Mouse (Mus musculus): ENCODE results near the gene Qtrt2. TPM values are rescaled to one million over a fixed set of nuclear protein-coding genes. Genes with fewer than 3 reads are reported as not detected.

Gene Qtrt2
- polyA plus RNA-seq, 1 experiment from 2014 or later: 16.6 TPM

GRCm38 (mm10) chr16:43889208-43890004 is 37.2 kb downstream of the Qtrt2 start, which contains the start of gene Ccdc191:
Ccdc191 (plus strand) TSS chr16:43889800.
- peak within 1 kb of the TSS; percentile 65 for H3K27ac ChIP-seq (ENCODE audit: poor library complexity, severe bottlenecking)
- peak within 1 kb of the TSS; percentile 86 for H3K9ac ChIP-seq
- H3K4me2 ChIP-seq: peak within 1 kb of the TSS; percentile 87
- no peaks in the 10 kb centered on the region for H3K9me3 ChIP-seq (replicated peaks)
- H3K27me3 ChIP-seq (replicated peaks): no peaks in the 10 kb centered on the region
- peak; percentile 100 for ATAC-seq (ENCODE audit: insufficient number of reproducible peaks, low FRiP score)
- no peaks in the 10 kb centered on the region; the same call in 1 of the 2 replicates for H3K36me3 ChIP-seq
- H3K4me1 ChIP-seq (replicated peaks): peaks cover 11% of the 10 kb centered on the region
- peak within 1 kb of the TSS; percentile 65 for H3K4me3 ChIP-seq
- under 1% methylated on average over 32 of the region's 33 CpGs for WGBS

GRCm38 (mm10) chr16:43882329-43882728 is 44.3 kb downstream of the Qtrt2 start:
- Histone ChIP-seq H3K4me1 (replicated peaks) (no peaks in the 10 kb centered on the region), H3K9ac (no peak overlapping the region), H3K4me2 (no peak overlapping the region), H3K27ac (ENCODE audit: poor library complexity, severe bottlenecking) (no peak overlapping the region), H3K9me3 (replicated peaks) (no peaks in the 10 kb centered on the region), H3K4me3 (no peak overlapping the region), H3K36me3 (peaks cover 27% of the 10 kb centered on the region), H3K27me3 (replicated peaks) (no peaks in the 10 kb centered on the region)
- whole genome bisulfite sequencing: 95% methylated on average over 2 of the region's 2 CpGs
- no peak for ATAC-seq (ENCODE audit: insufficient number of reproducible peaks, low FRiP score)

- WGBS: 60% methylated on average over 3 of the region's 3 CpGs
- H3K9ac ChIP-seq: no peak overlapping the region
- no peak overlapping the region for H3K4me3 ChIP-seq
- H3K36me3 ChIP-seq: peaks cover 31% of the 10 kb centered on the region
- no peak for ATAC-seq (ENCODE audit: insufficient number of reproducible peaks, low FRiP score)
- no peak overlapping the region for H3K27ac ChIP-seq (ENCODE audit: poor library complexity, severe bottlenecking)
- no peak overlapping the region for H3K4me2 ChIP-seq
- no peaks in the 10 kb centered on the region for H3K27me3 ChIP-seq (replicated peaks)
- no peaks in the 10 kb centered on the region for H3K4me1 ChIP-seq (replicated peaks)
- H3K9me3 ChIP-seq (replicated peaks): no peaks in the 10 kb centered on the region
These were observed 45.0 kb downstream of the Qtrt2 start for GRCm38 (mm10) chr16:43881636-43882035.

GRCm38 (mm10) chr16:43879769-43880168 is 46.8 kb downstream of the Qtrt2 start:
- Histone ChIP-seq H3K9me3 (replicated peaks) (no peaks in the 10 kb centered on the region), H3K27ac (ENCODE audit: poor library complexity, severe bottlenecking) (no peak overlapping the region), H3K36me3 (peaks cover 49% of the 10 kb centered on the region), H3K4me1 (replicated peaks) (no peaks in the 10 kb centered on the region), H3K27me3 (replicated peaks) (no peaks in the 10 kb centered on the region), H3K4me3 (no peak overlapping the region), H3K4me2 (no peak overlapping the region), H3K9ac (no peak overlapping the region)
- no peak for ATAC-seq (ENCODE audit: insufficient number of reproducible peaks, low FRiP score)
- 86% methylated on average over 6 of the region's 6 CpGs for WGBS

DNA sequence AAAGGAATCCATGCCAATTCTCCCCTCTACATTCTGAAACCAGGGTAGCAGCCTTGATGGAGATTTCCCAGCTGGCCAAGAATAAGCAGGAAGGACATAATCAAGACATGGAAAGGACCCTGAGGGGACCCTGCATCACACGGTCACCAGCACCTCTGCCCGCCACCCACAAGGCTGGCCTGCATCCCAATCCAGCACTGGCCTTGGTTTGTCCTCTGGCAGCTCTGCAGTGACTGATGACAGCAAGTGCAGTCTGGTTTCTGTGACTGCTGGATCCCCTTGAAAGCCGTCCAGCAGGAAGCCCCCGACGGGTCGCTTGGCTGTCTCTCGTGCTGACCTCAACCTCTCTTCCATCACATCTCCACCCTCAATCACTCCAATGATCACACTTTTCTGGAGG is 55.2 kb downstream of the Qtrt2 start:
- Histone ChIP-seq H3K9ac (no peak overlapping the region), H3K4me2 (no peak overlapping the region), H3K36me3 (peaks cover 62% of the 10 kb centered on the region), H3K4me3 (no peak overlapping the region), H3K27ac (ENCODE audit: poor library complexity, severe bottlenecking) (no peak overlapping the region), H3K27me3 (replicated peaks) (no peaks in the 10 kb centered on the region), H3K9me3 (replicated peaks) (no peaks in the 10 kb centered on the region), H3K4me1 (replicated peaks) (peaks cover 6% of the 10 kb centered on the region; the same call in 1 of the 2 replicates)
- 58% methylated on average over 7 of the region's 7 CpGs for WGBS
- 0 out of 2 replicates have a peak, but pooled peaks have one; percentile 36 for ATAC-seq (ENCODE audit: insufficient number of reproducible peaks, low FRiP score)

GRCm38 (mm10) chr16:43869805-43870204 is 56.8 kb downstream of the Qtrt2 start:
- Histone ChIP-seq H3K4me2 (no peak overlapping the region), H3K4me1 (replicated peaks) (peaks cover 6% of the 10 kb centered on the region; the same call in 1 of the 2 replicates), H3K4me3 (no peak overlapping the region), H3K27ac (ENCODE audit: poor library complexity, severe bottlenecking) (no peak overlapping the region), H3K9me3 (replicated peaks) (no peaks in the 10 kb centered on the region), H3K27me3 (replicated peaks) (no peaks in the 10 kb centered on the region), H3K9ac (no peak overlapping the region), H3K36me3 (peaks cover 49% of the 10 kb centered on the region)
- ATAC-seq (ENCODE audit: insufficient number of reproducible peaks, low FRiP score): no peak

DNA sequence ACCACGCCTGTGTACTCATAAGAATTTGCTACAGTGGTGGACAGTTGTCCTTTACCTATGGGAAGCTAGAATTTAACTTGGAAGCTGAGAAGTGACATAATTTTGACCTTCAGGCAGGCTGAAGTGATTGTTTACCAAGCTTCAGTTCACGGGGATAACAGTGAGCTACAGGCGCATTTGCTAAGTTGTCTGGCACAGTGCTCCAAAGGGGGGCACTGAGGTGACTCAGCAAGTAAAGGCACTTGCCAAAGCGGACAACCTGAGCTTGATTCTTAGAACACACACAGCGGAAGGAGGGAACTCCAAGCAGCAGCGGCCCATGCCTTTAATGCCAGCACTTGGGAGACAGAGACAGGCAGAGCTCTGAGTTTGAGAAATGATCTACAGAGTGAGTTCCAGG is 66.0 kb downstream of the Qtrt2 start:
- no peak overlapping the region for H3K4me2 ChIP-seq
- no peaks in the 10 kb centered on the region for H3K4me1 ChIP-seq (replicated peaks)
- no peaks in the 10 kb centered on the region for H3K27me3 ChIP-seq (replicated peaks)
- H3K36me3 ChIP-seq: peaks cover 24% of the 10 kb centered on the region
- H3K4me3 ChIP-seq: no peak overlapping the region
- no peaks in the 10 kb centered on the region for H3K9me3 ChIP-seq (replicated peaks)
- WGBS: 71% methylated on average over 6 of the region's 6 CpGs
- ATAC-seq (ENCODE audit: insufficient number of reproducible peaks, low FRiP score): no peak
- H3K27ac ChIP-seq (ENCODE audit: poor library complexity, severe bottlenecking): no peak overlapping the region
- no peak overlapping the region for H3K9ac ChIP-seq

- Histone ChIP-seq H3K4me2 (no peak overlapping the region), H3K4me1 (replicated peaks) (no peaks in the 10 kb centered on the region), H3K9me3 (replicated peaks) (no peaks in the 10 kb centered on the region), H3K36me3 (peaks cover 19% of the 10 kb centered on the region), H3K27me3 (replicated peaks) (no peaks in the 10 kb centered on the region), H3K4me3 (no peak overlapping the region), H3K27ac (ENCODE audit: poor library complexity, severe bottlenecking) (no peak overlapping the region), H3K9ac (no peak overlapping the region)
- ATAC-seq (ENCODE audit: insufficient number of reproducible peaks, low FRiP score): no peak
- WGBS: 83% methylated on average over 5 of the region's 5 CpGs
These were observed 67.6 kb downstream of the Qtrt2 start for GRCm38 (mm10) chr16:43858941-43859476.

GRCm38 (mm10) chr16:43849839-43850238 is 76.8 kb downstream of the Qtrt2 start:
- ATAC-seq (ENCODE audit: insufficient number of reproducible peaks, low FRiP score): no peak
- Histone ChIP-seq H3K36me3 (no peaks in the 10 kb centered on the region), H3K4me2 (no peak overlapping the region), H3K9me3 (replicated peaks) (no peaks in the 10 kb centered on the region), H3K4me1 (replicated peaks) (no peaks in the 10 kb centered on the region), H3K4me3 (no peak overlapping the region), H3K27me3 (replicated peaks) (no peaks in the 10 kb centered on the region), H3K9ac (no peak overlapping the region), H3K27ac (ENCODE audit: poor library complexity, severe bottlenecking) (no peak overlapping the region)
- 56% methylated on average over 1 of the region's 1 CpGs for WGBS

DNA sequence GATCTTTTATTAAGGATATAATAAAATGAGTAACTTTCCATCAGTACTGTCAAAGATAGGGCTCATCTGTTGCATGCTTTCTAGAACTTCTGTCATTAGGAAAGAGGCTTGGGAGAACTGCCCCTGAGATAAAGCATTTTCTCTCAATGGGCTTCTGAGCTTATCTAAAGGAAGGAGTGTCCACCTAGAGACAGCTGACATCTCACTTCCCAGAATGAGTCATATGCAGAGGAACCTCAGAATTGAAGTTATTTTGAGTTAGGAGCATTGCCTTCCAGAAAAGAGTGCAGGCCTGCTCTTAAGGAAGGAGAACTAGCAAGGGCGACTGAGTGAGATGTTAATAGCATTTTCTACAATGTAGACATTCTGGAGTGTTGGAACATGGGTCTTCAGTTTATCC is 85.4 kb downstream of the Qtrt2 start:
- Histone ChIP-seq H3K4me1 (replicated peaks) (no peaks in the 10 kb centered on the region), H3K36me3 (no peaks in the 10 kb centered on the region), H3K27ac (ENCODE audit: poor library complexity, severe bottlenecking) (no peak overlapping the region), H3K4me2 (no peak overlapping the region), H3K9ac (no peak overlapping the region), H3K27me3 (replicated peaks) (no peaks in the 10 kb centered on the region), H3K4me3 (no peak overlapping the region), H3K9me3 (replicated peaks) (no peaks in the 10 kb centered on the region)
- no peak for ATAC-seq (ENCODE audit: insufficient number of reproducible peaks, low FRiP score)
- 56% methylated on average over 1 of the region's 1 CpGs for WGBS

DNA sequence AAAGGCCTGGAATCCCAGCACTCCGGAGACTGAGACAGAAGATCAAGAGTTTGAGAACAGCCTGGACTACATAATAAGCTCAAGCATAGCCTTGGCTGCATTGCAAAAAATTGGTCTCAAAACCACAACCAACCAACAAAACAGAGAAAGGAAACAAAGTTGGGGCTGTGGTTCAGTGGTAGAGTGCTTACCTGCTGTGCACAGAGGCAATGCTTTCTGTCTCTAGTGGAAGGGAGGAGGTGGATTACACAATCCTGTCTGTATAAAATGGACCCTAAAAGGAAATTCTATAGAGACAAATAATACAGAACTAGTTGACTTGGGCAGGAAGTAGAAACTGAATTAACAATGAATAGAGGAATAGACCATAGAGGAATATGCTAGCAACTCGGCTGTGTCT is 94.7 kb downstream of the Qtrt2 start:
- H3K4me2 ChIP-seq: no peak overlapping the region
- H3K9ac ChIP-seq: no peak overlapping the region
- no peaks in the 10 kb centered on the region for H3K27me3 ChIP-seq (replicated peaks)
- no peak overlapping the region for H3K27ac ChIP-seq (ENCODE audit: poor library complexity, severe bottlenecking)
- no peak for ATAC-seq (ENCODE audit: insufficient number of reproducible peaks, low FRiP score)
- 0 out of 2 replicates have a peak, but pooled peaks cover 3% of the 10 kb centered on the region for H3K9me3 ChIP-seq (replicated peaks)
- no peak overlapping the region for H3K4me3 ChIP-seq
- H3K36me3 ChIP-seq: no peaks in the 10 kb centered on the region
- 89% methylated on average over 2 of the region's 2 CpGs for WGBS
- H3K4me1 ChIP-seq (replicated peaks): no peaks in the 10 kb centered on the region

All from heart, embryonic 12.5 days (tissue).